Mouse (Mus musculus) neural tube, embryonic 15.5 days (tissue): ENCODE results near the gene Taok1. TPM values are rescaled to one million over a fixed set of nuclear protein-coding genes. Genes with fewer than 3 reads are reported as not detected.

Source experiments
- ATAC-seq: fragments of 200-750 bp; cut with Nextera tagmentation; 2 replicates; pipeline ENCODE4 v1.8.0; 2017; ENCODE audit warnings: mild to moderate bottlenecking, moderate TSS enrichment, moderate library complexity; ENCODE audit not compliant: low FRiP score
- H3K27ac ChIP-seq: fragments of 300-500 bp; sonication (generic); replicated peaks from 2 replicates; pipeline ENCODE4 v1.5.1; 2015; ENCODE audit warnings: mild to moderate bottlenecking, inconsistent platforms
- H3K27me3 ChIP-seq: fragments of 300-500 bp; sonication (generic); replicated peaks from 2 replicates; pipeline ENCODE4 v1.6.1; 2015; ENCODE audit warnings: inconsistent platforms
- H3K36me3 ChIP-seq: fragments of 300-500 bp; sonication (generic); 2 replicates; pipeline ENCODE4 v1.6.1; 2015; ENCODE audit warnings: inconsistent platforms
- H3K4me1 ChIP-seq: fragments of 300-500 bp; sonication (generic); 2 replicates; pipeline ENCODE4 v1.6.1; 2015; ENCODE audit warnings: inconsistent platforms
- H3K4me2 ChIP-seq: fragments of 300-500 bp; sonication (generic); 2 replicates; pipeline ENCODE4 v1.6.1; 2015; ENCODE audit warnings: inconsistent platforms, mild to moderate bottlenecking, moderate library complexity
- H3K4me3 ChIP-seq: fragments of 300-500 bp; sonication (generic); replicated peaks from 2 replicates; pipeline ENCODE4 v1.5.1; 2015; ENCODE audit warnings: mild to moderate bottlenecking, inconsistent platforms
- H3K9ac ChIP-seq: fragments of 300-500 bp; sonication (generic); replicated peaks from 2 replicates; pipeline ENCODE4 v1.6.1; 2015; ENCODE audit warnings: mild to moderate bottlenecking, inconsistent platforms
- H3K9me3 ChIP-seq: fragments of 300-500 bp; sonication (generic); replicated peaks from 2 replicates; pipeline ENCODE4 v1.6.1; 2016; ENCODE audit warnings: inconsistent platforms
- WGBS: fragments of 180-500 bp; shearing (Covaris S2); methylation state at CpG from one replicate; pipeline ENCODE4 v1.1.7; 2015; ENCODE audit warnings: mixed read lengths; 5-methylcytosine and 5-hydroxymethylcytosine counted together
- polyA plus RNA-seq: library from polyadenylated mRNA; unstranded; fragments of >200 nt; fragmentation: Nextera tagmentation; extraction: Ambion mirVana; gene quantifications from 2 replicates; pipeline ENCODE4 v1.2.1, GENCODE M21; 2015

Taok1 gene
- polyA plus RNA-seq, 1 experiment from 2014 or later, result 18.7 TPM

DNA sequence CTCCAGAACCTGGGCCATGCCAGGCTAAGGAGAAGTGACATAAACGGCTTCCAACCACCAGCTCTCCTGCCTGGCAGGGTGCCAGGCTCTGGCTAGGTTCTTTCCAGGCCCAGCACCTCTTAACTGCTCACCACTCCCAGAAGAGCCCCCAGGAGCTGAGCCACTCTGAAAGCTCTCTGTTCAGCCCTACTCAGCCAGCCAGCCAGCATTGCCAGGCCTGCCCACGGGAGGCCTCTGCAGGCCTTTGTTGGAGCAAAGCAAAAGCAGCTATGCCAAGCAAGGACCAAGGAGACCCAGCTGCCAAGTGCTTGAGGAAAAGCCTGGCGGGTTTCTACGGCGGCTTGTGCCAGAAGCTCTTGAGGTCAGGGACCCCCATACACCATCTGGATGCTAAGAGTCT, 120.8 kb downstream of the Taok1 start:
- Histone ChIP-seq H3K9me3 (no peaks in the 10 kb centered on the region), H3K36me3 (no peaks in the 10 kb centered on the region), H3K9ac (peak overlapping the region; percentile 93), H3K27ac (peak overlapping the region; percentile 41), H3K4me3 (peak overlapping the region; percentile 87), H3K27me3 (no peaks in the 10 kb centered on the region), H3K4me2 (peak overlapping the region; percentile 94), H3K4me1 (peaks cover 82% of the 10 kb centered on the region)
- ATAC-seq, result no peak
- WGBS, result 19% methylated on average over 5 of the region's 5 CpGs

DNA sequence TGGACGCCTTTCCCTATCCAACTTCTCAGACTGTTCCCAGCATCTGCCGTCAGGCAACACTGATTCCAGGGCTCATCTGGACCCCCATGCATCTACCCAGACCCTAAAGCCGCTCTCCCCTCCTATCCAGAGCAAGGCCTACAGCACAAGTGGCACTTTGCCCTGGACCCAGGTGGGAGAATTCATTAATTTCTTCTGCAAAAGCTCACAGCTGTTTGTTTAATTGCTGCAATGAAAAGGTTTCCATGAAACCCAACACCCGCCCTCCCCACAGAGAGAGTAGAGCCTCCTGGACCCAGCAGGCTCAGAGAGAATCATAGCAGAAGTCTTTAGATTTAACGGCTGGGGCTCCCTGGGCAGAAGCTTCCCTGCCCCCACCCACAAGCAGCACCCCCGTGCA, 122.4 kb downstream of the Taok1 start:
- peaks cover 66% of the 10 kb centered on the region for H3K4me1 ChIP-seq
- H3K9ac ChIP-seq, result 0 out of 2 replicates have a peak overlapping the region, but pooled peaks have one; percentile 8
- H3K4me2 ChIP-seq, result peak overlapping the region; percentile 94
- H3K27ac ChIP-seq, result peak overlapping the region; percentile 45; the same call in 1 of the 2 replicates
- H3K36me3 ChIP-seq, result no peaks in the 10 kb centered on the region
- no peak for ATAC-seq
- H3K27me3 ChIP-seq, result no peaks in the 10 kb centered on the region
- WGBS, result 14% methylated on average over 6 of the region's 6 CpGs
- H3K9me3 ChIP-seq, result no peaks in the 10 kb centered on the region
- H3K4me3 ChIP-seq, result no peak overlapping the region

DNA sequence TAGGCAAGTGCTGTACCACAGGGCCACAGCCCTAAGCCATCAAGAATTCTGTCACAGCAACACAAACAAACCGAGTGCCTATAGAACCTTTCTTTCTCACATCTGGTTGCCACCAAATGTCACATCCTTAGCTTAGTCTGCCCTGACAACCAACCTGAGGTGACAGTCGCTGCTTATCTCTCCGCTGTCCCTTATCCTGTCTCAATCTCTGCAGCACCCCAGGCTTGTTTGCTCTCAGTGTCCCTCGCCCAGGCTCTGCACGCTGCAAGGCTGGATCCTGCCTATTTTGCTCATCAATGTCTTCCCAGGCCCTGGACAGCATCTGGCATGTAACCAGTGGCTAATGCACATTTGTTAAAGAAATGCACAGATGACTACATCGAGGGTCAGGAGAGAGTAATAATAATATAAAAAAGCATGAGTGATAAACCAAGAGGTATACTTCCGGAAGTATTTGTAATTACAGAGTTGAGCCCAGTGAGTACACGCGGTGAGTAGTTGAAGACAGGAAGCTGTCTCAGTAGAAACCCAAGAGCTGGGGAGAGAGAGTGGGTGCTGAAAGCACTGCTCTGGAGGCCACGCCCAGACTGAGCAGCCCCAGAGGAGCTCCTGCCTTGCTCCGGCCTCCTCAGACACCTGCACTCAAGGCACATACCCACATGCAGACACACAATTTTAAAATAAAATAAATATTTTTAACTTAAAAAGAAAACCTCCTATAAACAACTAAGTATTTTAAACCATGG, 123.9 kb downstream of the Taok1 start:
- 73% methylated on average over 11 of the region's 11 CpGs for WGBS

DNA sequence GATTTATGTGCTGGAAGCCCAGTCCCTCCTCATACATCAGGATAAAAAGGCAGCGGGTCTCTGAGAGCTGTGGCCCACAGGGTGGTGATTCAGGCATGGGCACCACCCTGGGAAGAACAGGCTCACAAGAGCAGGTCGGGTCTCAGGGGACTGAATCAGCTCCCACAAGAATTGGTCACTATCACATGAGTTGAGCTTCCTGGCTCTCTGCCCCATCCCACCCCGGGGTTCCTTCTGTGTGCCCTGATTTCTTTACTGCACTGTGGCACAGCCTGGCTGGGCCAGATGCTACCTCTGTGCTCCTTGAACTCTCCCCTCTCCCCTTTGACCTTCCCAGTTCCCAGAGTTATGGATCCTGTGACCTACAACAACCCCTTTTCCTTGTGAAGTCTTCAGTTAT, 124.6 kb downstream of the Taok1 start:
- H3K4me2 ChIP-seq, result no peak overlapping the region
- 75% methylated on average over 3 of the region's 3 CpGs for WGBS
- H3K36me3 ChIP-seq, result no peaks in the 10 kb centered on the region
- no peaks in the 10 kb centered on the region for H3K9me3 ChIP-seq
- H3K4me3 ChIP-seq, result no peak overlapping the region
- no peak for ATAC-seq
- no peak overlapping the region for H3K27ac ChIP-seq
- no peaks in the 10 kb centered on the region for H3K27me3 ChIP-seq
- H3K4me1 ChIP-seq, result peaks cover 52% of the 10 kb centered on the region
- H3K9ac ChIP-seq, result no peak overlapping the region

More for the DNA sequence above, 123.9 kb downstream of the Taok1 start:
- H3K27ac ChIP-seq, result no peak overlapping the region; the same call in 1 of the 2 replicates
- H3K4me3 ChIP-seq, result no peak overlapping the region
- no peak for ATAC-seq
- no peaks in the 10 kb centered on the region for H3K36me3 ChIP-seq
- H3K4me1 ChIP-seq, result peaks cover 59% of the 10 kb centered on the region
- 0 out of 2 replicates have a peak overlapping the region, but pooled peaks have one; percentile 23 for H3K9ac ChIP-seq
- no peaks in the 10 kb centered on the region for H3K9me3 ChIP-seq
- no peak overlapping the region for H3K4me2 ChIP-seq
- no peaks in the 10 kb centered on the region for H3K27me3 ChIP-seq

Other genes with a start within 250 kb of the Taok1 start
- 1.3 and 1.5 TPM in 2 replicates for gene Coro6, start 145.4 kb downstream of the Taok1 start, polyA plus RNA-seq
- 31.5 and 41.3 TPM in 2 replicates for gene Ankrd13b, start 118.1 kb downstream of the Taok1 start, polyA plus RNA-seq
- 13.9 and 14.0 TPM in 2 replicates for gene Git1, start 114.3 kb downstream of the Taok1 start, polyA plus RNA-seq
- gene Abhd15, start 92.7 kb downstream of the Taok1 start, polyA plus RNA-seq, result 2.1 and 3.4 TPM in 2 replicates
- 15.3 and 20.3 TPM in 2 replicates for gene Trp53i13, start 91.8 kb downstream of the Taok1 start, polyA plus RNA-seq
- 0.15 and 0.40 TPM in 2 replicates for gene Gm10392, start 88.6 kb downstream of the Taok1 start, polyA plus RNA-seq
- gene Nufip2, start 78.3 kb upstream of the Taok1 start, polyA plus RNA-seq, result 3.4 and 4.8 TPM in 2 replicates
- 0.61 TPM in 1 of 2 replicates, not detected in the other for gene Cryba1, start 117.5 kb upstream of the Taok1 start, polyA plus RNA-seq
- 39.6 and 40.8 TPM in 2 replicates for gene Myo18a, start 155.4 kb upstream of the Taok1 start, polyA plus RNA-seq
- 1.5 and 1.8 TPM in 2 replicates for gene Gm10277, start 179.9 kb upstream of the Taok1 start, polyA plus RNA-seq